Mouse (Mus musculus) embryonic fibroblast, embryonic 13.5 days (primary cell): ENCODE measurements around the gene Maff. TPM values are rescaled to one million over a fixed set of nuclear protein-coding genes. Genes with fewer than 3 reads are reported as not detected.
A peak's percentile ranks its signal among the peaks of the same experiment; 100 is the strongest.

Experiments
- H3K27ac ChIP-seq: 2 replicates; pipeline ENCODE4 v1.5.1; 2012; ENCODE audit warnings: low read length, control low read depth, inconsistent platforms; ENCODE audit not compliant: insufficient read depth
- H3K4me1 ChIP-seq: 2 replicates; pipeline ENCODE4 v1.6.1; 2011; ENCODE audit warnings: low read length; ENCODE audit not compliant: control insufficient read depth, insufficient read depth
- H3K4me3 ChIP-seq: 2 replicates; pipeline ENCODE4 v1.5.1; 2011; ENCODE audit warnings: mild to moderate bottlenecking, control low read depth, low read length; ENCODE audit not compliant: insufficient read depth
- CTCF ChIP-seq: IDR thresholded peaks from 2 replicates; pipeline ENCODE4 v1.5.1; 2011; ENCODE audit warnings: mild to moderate bottlenecking, control low read depth, low read length, moderate library complexity, borderline replicate concordance; ENCODE audit not compliant: insufficient read depth
- POLR2A ChIP-seq: IDR thresholded peaks from 2 replicates; pipeline ENCODE4 v1.6.1; 2011; ENCODE audit warnings: low read depth, mild to moderate bottlenecking, control low read depth, low read length, moderate library complexity
- polyA plus RNA-seq: library from polyadenylated mRNA; stranded (reverse); fragments of >200 nt; gene quantifications from 2 replicates; pipeline ENCODE4 v1.2.4, GENCODE M21; 2011; ENCODE audit warnings: low read depth; ENCODE audit not compliant: missing spikeins, insufficient read length

Maff gene
- polyA plus RNA-seq, 1 experiment, result 11.7 TPM

DNA sequence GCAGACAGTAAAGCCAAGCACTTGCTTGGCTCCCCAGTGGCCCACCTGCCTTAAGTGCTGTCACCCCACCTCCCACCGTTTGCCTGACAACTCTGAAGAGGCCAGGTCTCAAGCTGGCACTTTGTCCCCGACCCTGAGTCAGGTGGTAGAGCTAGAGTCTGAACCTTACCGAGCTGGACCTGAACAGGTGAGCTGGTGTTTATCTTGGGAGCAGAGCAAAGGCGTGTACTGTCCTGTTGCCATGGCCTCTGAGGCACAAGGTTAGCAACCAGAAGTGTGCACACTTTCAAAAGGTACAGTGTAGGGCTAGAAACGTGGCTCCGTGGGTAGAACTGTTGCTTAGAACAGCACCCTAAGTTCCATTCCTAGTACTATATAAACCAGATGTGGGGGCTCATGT, 41.8 kb downstream of the Maff start:
- no peak for TF ChIP-seq POLR2A
- TF ChIP-seq CTCF, result no peak
- no peak overlapping the region for H3K27ac ChIP-seq
- peaks cover 17% of the 10 kb centered on the region for H3K4me1 ChIP-seq
- no peak overlapping the region for H3K4me3 ChIP-seq

DNA sequence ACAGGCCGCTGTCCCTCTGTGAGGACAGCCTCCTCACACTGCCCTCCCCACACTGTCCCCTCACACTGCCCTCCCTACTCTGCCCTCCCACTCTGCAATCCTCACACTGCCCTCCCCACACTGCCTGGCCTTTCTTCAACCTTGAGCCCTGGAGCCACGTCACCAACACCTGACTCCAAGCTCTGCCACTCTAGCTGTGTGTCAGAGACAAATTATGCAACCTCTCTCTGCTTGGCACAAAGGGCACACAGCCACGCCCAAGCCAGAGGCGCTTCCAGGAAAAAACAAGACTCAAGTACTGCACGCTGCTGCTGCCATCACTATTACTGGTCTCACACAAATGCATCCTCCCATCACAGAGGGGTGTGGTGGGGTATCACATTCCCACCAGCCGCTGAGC, 44.0 kb downstream of the Maff start:
- no peak overlapping the region for H3K27ac ChIP-seq
- no peak for TF ChIP-seq POLR2A
- no peak for TF ChIP-seq CTCF
- H3K4me3 ChIP-seq, result no peak overlapping the region
- H3K4me1 ChIP-seq, result peaks cover 17% of the 10 kb centered on the region

GRCm38 (mm10) chr15:79391447-79392093, 45.1 kb downstream of the Maff start:
- TF ChIP-seq POLR2A (no peak), CTCF (no peak)
- no peak overlapping the region for H3K4me3 ChIP-seq
- H3K4me1 ChIP-seq, result peaks cover 17% of the 10 kb centered on the region
- H3K27ac ChIP-seq, result peak overlapping the region; percentile 23

DNA sequence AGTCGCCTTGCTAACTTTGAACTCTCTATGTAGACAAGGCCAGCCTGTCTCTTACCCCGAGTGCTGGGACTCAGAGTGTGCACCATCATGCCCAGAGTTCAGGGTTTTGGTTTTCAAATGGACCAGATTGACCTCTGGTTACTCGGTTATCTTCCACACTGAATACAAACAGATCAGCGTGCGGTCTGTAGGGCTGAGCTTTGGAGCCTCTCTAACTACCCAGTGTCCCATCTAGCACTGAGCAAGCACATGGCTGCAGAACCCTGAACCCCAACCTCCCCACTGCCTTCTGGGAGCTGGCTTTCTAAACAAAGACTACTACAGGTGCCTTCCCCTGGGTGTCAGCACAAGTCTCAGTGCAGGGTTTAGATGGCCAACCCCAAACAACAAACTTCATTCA, 46.1 kb downstream of the Maff start:
- Histone ChIP-seq H3K4me1 (peaks cover 17% of the 10 kb centered on the region), H3K27ac (0 out of 2 replicates have a peak overlapping the region, but pooled peaks have one; percentile 0), H3K4me3 (no peak overlapping the region)
- TF ChIP-seq POLR2A (no peak), CTCF (no peak)

GRCm38 (mm10) chr15:79393101-79393500, 46.7 kb downstream of the Maff start:
- no peak overlapping the region for H3K27ac ChIP-seq
- H3K4me3 ChIP-seq, result no peak overlapping the region
- peaks cover 17% of the 10 kb centered on the region for H3K4me1 ChIP-seq
- TF ChIP-seq CTCF, result no peak
- no peak for TF ChIP-seq POLR2A

- TF ChIP-seq CTCF (no peak), POLR2A (no peak)
- no peak overlapping the region for H3K27ac ChIP-seq
- H3K4me1 ChIP-seq, result peaks cover 24% of the 10 kb centered on the region
- no peak overlapping the region for H3K4me3 ChIP-seq
Observed at GRCm38 (mm10) chr15:79394842-79395241, 48.4 kb downstream of the Maff start.

DNA sequence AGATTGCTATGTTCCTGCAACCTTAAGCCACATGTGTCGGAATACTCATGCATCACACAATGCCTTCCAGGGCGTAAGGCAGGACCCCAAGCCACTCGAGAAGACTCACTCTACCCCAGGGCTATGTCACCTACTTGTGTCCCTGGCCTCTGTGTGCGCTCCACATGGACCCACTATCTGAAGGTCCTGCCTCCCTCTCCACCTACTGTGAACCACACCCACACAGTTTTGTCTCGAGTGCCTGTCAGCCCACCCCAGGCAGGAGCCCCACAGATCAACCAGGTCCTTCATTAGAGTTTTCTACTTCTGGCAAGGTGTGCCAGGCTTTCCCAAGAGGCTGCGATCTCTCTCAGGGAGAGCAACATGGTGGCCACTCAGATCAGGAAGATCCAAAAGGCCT, 48.9 kb downstream of the Maff start:
- Histone ChIP-seq H3K4me3 (no peak overlapping the region), H3K4me1 (peaks cover 29% of the 10 kb centered on the region), H3K27ac (no peak overlapping the region)
- TF ChIP-seq CTCF (no peak), POLR2A (no peak)

- Histone ChIP-seq H3K27ac (no peak overlapping the region), H3K4me3 (no peak overlapping the region), H3K4me1 (peaks cover 24% of the 10 kb centered on the region)
- TF ChIP-seq CTCF (peak; percentile 29; the same call in 1 of the 2 replicates), POLR2A (no peak)
Observed at GRCm38 (mm10) chr15:79396736-79397135, 50.3 kb downstream of the Maff start.

DNA sequence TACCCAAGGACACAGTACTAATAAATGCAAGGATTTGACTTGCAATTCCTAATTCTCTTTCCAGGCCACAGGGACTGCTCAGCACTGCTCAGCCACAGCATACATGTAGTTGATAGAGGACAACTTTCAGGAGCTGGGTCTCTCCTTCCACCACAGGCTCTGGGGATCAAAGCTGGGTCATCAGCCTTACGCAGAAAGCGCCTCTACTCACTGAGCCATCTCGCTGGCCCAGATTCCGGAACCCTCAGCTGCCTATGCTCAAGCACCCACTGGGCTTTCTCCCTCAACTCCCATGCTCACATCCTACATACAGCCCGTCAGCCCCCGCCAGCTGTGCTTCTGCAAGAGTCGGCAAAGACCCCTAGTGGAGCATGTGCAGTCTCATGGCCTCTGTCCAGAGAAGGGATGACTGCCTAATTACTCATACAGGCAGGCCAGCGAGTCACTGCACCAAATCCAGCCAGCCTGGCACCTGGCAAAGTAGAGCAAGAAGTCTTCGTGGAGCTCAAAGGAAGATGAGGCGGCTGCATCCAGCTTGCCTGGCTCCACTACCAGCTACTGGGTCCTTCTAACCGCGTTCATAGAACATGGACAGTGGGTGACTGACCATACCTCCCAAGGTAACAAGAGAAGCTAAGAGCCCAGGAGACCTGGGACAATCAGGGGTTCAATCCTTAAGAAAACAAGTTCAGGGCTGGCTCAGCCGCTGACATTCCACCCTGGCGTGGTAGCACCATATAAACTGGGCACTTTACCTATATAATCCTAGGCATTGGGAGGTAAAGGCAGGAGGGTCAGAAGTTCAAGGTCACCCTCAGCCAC, 53.0 kb downstream of the Maff start:
- Histone ChIP-seq H3K27ac (no peak overlapping the region), H3K4me3 (no peak overlapping the region), H3K4me1 (peaks cover 22% of the 10 kb centered on the region)
- TF ChIP-seq CTCF, result no peak
- TF ChIP-seq POLR2A, result no peak
